Mouse (Mus musculus) forebrain, embryonic 15.5 days (tissue): Measurements from ENCODE around the gene 1700034J05Rik. TPM values are rescaled to one million over a fixed set of nuclear protein-coding genes. Genes with fewer than 3 reads are reported as not detected.

ENCODE experiments used
- ATAC-seq: fragments of 200-750 bp; cut with Nextera tagmentation; replicated peaks from 2 replicates; pipeline ENCODE4 v1.8.0; 2017; ENCODE audit warnings: mild to moderate bottlenecking, moderate TSS enrichment, moderate library complexity
- H3K27ac ChIP-seq: fragments of 300-500 bp; sonication (generic); replicated peaks from 2 replicates; pipeline ENCODE4 v1.5.1; 2015; ENCODE audit warnings: mild to moderate bottlenecking, inconsistent platforms
- H3K27me3 ChIP-seq: fragments of 300-500 bp; sonication (generic); 2 replicates; pipeline ENCODE4 v1.6.1; 2015; ENCODE audit warnings: inconsistent platforms
- H3K36me3 ChIP-seq: fragments of 300-500 bp; sonication (generic); 2 replicates; pipeline ENCODE4 v1.6.1; 2015; ENCODE audit warnings: mild to moderate bottlenecking, inconsistent platforms
- H3K4me1 ChIP-seq: fragments of 300-500 bp; sonication (generic); 2 replicates; pipeline ENCODE4 v1.6.1; 2015; ENCODE audit warnings: inconsistent platforms
- H3K4me2 ChIP-seq: fragments of 300-500 bp; sonication (generic); replicated peaks from 2 replicates; pipeline ENCODE4 v1.6.1; 2015; ENCODE audit warnings: mild to moderate bottlenecking, inconsistent platforms
- H3K4me3 ChIP-seq: fragments of 300-500 bp; sonication (generic); 2 replicates; pipeline ENCODE4 v1.5.1; 2015; ENCODE audit warnings: mild to moderate bottlenecking, inconsistent platforms
- H3K9ac ChIP-seq: fragments of 300-500 bp; sonication (generic); replicated peaks from 2 replicates; pipeline ENCODE4 v1.6.1; 2015; ENCODE audit warnings: mild to moderate bottlenecking, inconsistent platforms
- H3K9me3 ChIP-seq: fragments of 300-500 bp; sonication (generic); 2 replicates; pipeline ENCODE4 v1.6.1; 2016; ENCODE audit warnings: inconsistent platforms
- WGBS: fragments of 180-500 bp; shearing (Covaris S2); methylation state at CpG from one replicate; pipeline ENCODE4 v1.1.7; 2015; ENCODE audit warnings: mixed read lengths; 5-methylcytosine and 5-hydroxymethylcytosine counted together
- polyA plus RNA-seq: library from polyadenylated mRNA; unstranded; fragments of >200 nt; fragmentation: Nextera tagmentation; extraction: Ambion mirVana; gene quantifications from 2 replicates; pipeline ENCODE4 v1.2.1, GENCODE M21; 2015

The 1700034J05Rik gene
- polyA plus RNA-seq, 1 experiment from 2014 or later = not detected

DNA sequence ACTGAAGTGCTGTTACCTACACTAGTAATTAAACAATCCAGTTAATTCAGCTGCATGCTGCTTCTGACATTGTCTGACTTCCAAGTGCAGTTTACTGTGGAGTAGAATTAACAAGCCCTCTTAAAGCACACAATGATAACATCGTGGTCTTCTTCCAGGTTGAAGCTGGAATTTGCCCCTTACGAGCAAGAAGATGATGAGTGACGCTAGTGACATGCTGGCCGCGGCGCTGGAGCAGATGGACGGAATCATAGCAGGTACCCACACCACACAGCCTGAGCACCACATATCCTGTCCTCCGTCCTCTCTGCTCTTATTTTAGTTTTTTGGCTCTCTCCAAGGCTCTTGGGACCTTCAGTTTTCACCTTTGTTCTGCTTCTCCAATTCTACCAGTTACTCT, 22.2 kb upstream of the 1700034J05Rik start:
- 81% methylated on average over 8 of the region's 8 CpGs for WGBS
- no peaks in the 10 kb centered on the region for H3K36me3 ChIP-seq
- no peak overlapping the region for H3K4me3 ChIP-seq
- H3K27ac ChIP-seq = no peak overlapping the region
- no peak overlapping the region for H3K9ac ChIP-seq
- H3K9me3 ChIP-seq = no peaks in the 10 kb centered on the region
- no peak for ATAC-seq
- no peak overlapping the region for H3K4me2 ChIP-seq
- H3K27me3 ChIP-seq = no peaks in the 10 kb centered on the region
- peaks cover 15% of the 10 kb centered on the region for H3K4me1 ChIP-seq

DNA sequence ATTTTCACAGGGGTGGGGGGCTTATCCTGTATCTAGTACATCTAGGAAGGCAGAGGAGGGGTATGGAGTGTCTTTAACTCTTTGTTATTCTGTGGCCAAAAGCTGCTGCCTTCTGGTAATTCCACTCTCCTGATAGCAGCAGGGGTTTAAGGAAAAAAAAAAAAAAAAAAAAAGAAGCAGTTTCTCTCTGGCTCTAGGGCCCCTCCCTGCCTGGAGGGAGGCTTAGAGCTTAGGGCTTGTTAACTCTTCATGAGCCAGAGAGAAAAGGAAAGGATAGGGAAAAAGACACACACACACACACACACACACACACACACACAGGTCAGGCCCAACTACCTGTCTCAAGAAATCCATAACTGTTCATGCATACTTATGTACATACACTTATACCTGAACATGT, 19.6 kb upstream of the 1700034J05Rik start:
- H3K9me3 ChIP-seq = no peaks in the 10 kb centered on the region
- H3K4me1 ChIP-seq = peaks cover 3% of the 10 kb centered on the region; the same call in 1 of the 2 replicates
- H3K9ac ChIP-seq = no peak overlapping the region
- no peaks in the 10 kb centered on the region for H3K36me3 ChIP-seq
- no peak for ATAC-seq
- H3K27me3 ChIP-seq = no peaks in the 10 kb centered on the region
- H3K27ac ChIP-seq = no peak overlapping the region
- no peak overlapping the region for H3K4me3 ChIP-seq
- H3K4me2 ChIP-seq = no peak overlapping the region

DNA sequence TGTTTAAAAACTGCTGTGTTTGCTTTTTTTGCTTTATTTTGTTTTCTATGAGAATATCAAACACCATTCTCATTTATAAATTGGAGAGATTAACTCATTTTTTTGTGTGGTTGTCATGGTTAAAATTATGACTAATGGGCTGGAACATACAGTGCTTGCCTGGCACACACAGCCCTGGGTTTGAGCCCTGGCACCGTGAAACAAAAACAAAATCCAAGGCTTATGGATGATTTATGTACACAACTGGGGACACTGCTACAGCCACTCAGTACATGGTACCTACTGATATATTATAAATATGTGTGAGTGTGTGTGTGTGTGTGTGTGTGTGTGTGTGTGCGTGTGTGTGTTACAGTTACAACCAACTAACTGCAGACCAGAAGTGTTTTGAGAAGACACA, 19.2 kb upstream of the 1700034J05Rik start:
- no peak overlapping the region for H3K4me3 ChIP-seq
- no peak overlapping the region for H3K27ac ChIP-seq
- H3K9ac ChIP-seq = no peak overlapping the region
- peaks cover 3% of the 10 kb centered on the region; the same call in 1 of the 2 replicates for H3K4me1 ChIP-seq
- WGBS = 68% methylated on average over 2 of the region's 2 CpGs
- no peaks in the 10 kb centered on the region for H3K27me3 ChIP-seq
- no peak overlapping the region for H3K4me2 ChIP-seq
- no peak; the same call in 1 of the 2 replicates for ATAC-seq
- H3K36me3 ChIP-seq = no peaks in the 10 kb centered on the region
- no peaks in the 10 kb centered on the region for H3K9me3 ChIP-seq

DNA sequence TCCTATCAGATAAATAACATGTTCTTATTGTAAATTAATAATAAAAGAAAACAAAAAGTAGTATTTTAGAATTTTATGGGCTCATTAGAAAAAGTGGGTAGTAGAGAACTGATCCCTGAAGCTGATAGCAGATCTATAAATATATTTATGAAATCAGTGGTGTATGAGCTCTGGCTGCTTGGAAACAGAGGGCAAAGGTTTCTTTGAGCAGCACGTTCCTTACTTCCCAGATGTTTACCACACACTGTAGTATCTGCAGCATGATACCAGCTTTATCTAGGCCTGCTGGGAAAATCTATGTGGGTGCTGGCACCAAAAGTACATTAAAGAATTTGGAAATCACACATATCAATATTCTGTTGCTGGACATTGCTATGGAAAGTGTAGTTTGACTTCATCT, 18.5 kb upstream of the 1700034J05Rik start:
- ATAC-seq = no peak
- Histone ChIP-seq H3K4me2 (no peak overlapping the region), H3K4me3 (no peak overlapping the region), H3K36me3 (no peaks in the 10 kb centered on the region), H3K27ac (no peak overlapping the region), H3K4me1 (peaks cover 3% of the 10 kb centered on the region; the same call in 1 of the 2 replicates), H3K9ac (no peak overlapping the region), H3K9me3 (no peaks in the 10 kb centered on the region), H3K27me3 (no peaks in the 10 kb centered on the region)
- 77% methylated on average over 1 of the region's 1 CpGs for WGBS

DNA sequence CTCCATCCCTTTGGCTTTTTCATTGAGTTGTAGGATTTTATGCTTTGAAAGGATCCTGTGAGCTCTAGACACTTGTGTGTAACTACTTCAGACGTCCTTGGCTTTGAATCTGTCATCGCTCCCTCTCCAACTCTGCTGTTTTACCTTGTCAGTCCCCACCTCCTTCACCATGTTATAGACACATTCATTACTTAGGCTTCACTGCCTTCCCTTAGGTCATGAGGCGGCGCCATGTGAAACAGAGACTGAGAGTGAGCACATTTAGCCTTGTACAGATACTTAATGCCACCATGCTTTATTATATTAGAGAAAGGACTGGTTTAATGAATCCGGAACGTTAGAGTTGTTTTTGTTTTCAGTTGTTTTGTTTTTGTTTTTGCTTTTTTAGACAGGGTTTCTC, 17.8 kb upstream of the 1700034J05Rik start:
- H3K27me3 ChIP-seq = no peaks in the 10 kb centered on the region
- ATAC-seq = no peak
- H3K9ac ChIP-seq = no peak overlapping the region
- no peaks in the 10 kb centered on the region for H3K9me3 ChIP-seq
- 17% methylated on average over 6 of the region's 6 CpGs for WGBS
- H3K4me1 ChIP-seq = peaks cover 3% of the 10 kb centered on the region; the same call in 1 of the 2 replicates
- H3K4me2 ChIP-seq = no peak overlapping the region
- H3K4me3 ChIP-seq = no peak overlapping the region
- no peaks in the 10 kb centered on the region for H3K36me3 ChIP-seq
- no peak overlapping the region for H3K27ac ChIP-seq

DNA sequence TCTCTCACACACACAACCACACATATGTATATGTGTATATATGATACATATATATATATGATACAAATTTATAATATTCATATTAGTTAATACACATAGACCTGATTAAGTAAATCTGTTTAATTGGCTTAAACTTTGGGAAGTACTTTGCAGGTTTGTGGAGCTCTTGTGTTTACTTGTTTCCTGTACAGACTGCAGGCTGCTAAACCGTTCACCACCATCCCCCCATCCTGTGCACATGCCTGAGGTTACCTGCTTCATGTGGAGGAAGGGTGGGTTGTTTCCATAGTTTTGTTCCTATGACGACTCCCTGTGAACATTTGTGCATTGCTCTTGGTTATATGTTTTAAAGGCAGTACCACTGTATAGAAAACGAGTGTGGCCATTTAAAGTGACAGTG, 17.1 kb upstream of the 1700034J05Rik start:
- WGBS = 41% methylated on average over 3 of the region's 3 CpGs
- ATAC-seq = no peak

DNA sequence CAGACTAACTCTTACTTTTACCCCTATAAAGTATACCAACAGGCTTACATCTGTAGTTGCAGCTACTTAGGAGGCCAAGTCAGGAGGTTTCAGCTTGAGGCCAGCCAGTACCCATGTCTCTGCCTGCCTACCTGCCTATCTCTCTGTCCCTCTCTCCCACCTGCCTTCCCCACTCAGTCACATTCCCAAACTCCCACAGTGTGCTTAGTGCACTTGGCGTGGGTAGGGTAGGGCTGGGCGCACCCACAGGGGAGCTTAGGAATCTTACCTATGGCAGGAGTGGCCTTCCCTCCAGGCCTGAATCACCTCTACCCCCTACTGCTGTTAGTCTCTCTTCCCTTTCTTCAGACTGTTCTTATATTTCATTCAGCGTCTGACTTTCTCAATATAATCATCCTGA, 16.6 kb upstream of the 1700034J05Rik start:
- no peak for ATAC-seq
- 66% methylated on average over 3 of the region's 3 CpGs for WGBS
- Histone ChIP-seq H3K9ac (no peak overlapping the region), H3K4me1 (peaks cover 3% of the 10 kb centered on the region; the same call in 1 of the 2 replicates), H3K9me3 (no peaks in the 10 kb centered on the region), H3K36me3 (no peaks in the 10 kb centered on the region), H3K4me2 (no peak overlapping the region), H3K27me3 (no peaks in the 10 kb centered on the region), H3K4me3 (no peak overlapping the region), H3K27ac (no peak overlapping the region)

More for the DNA sequence above, 17.1 kb upstream of the 1700034J05Rik start:
- Histone ChIP-seq H3K4me2 (no peak overlapping the region), H3K36me3 (no peaks in the 10 kb centered on the region), H3K9ac (no peak overlapping the region), H3K27me3 (no peaks in the 10 kb centered on the region), H3K27ac (no peak overlapping the region), H3K9me3 (no peaks in the 10 kb centered on the region), H3K4me3 (no peak overlapping the region), H3K4me1 (peaks cover 3% of the 10 kb centered on the region; the same call in 1 of the 2 replicates)

- Histone ChIP-seq H3K4me1 (peaks cover 3% of the 10 kb centered on the region; the same call in 1 of the 2 replicates), H3K27ac (no peak overlapping the region), H3K4me2 (no peak overlapping the region), H3K9ac (no peak overlapping the region), H3K36me3 (no peaks in the 10 kb centered on the region), H3K9me3 (no peaks in the 10 kb centered on the region), H3K4me3 (no peak overlapping the region), H3K27me3 (no peaks in the 10 kb centered on the region)
- WGBS = 73% methylated on average over 6 of the region's 6 CpGs
- ATAC-seq = no peak
These were observed 13.6 kb upstream of the 1700034J05Rik start for GRCm38 (mm10) chr6:146967836-146968235.

DNA sequence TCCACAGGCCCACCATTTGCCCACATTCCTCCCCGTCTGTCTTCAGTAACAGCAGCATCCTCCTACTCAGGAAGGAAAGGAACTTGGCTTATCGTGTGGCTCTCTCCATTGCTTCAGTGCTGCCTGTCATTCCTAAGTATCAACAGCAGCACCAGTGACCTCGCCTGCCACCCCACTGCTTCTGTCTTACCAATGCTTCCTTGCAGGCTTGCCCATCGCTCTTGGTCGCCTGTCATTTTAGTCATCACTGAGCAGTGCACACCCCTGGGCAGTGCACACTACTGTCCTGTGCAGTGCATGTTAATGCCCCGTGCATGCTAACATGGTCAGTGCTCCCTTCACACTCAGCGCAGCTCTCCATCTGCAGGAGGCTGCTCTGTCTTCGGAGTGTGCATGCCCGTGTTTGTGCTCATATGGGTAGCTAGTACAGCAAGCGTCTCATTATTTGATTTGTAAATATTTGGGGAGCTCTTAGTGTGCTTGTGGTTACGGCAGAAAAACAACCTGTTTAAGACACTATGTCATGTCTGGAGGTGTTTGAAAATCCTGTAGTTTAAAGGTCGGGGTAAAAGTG, 12.3 kb upstream of the 1700034J05Rik start:
- ATAC-seq = no peak
- Histone ChIP-seq H3K4me1 (no peaks in the 10 kb centered on the region), H3K9ac (no peak overlapping the region), H3K4me2 (no peak overlapping the region), H3K4me3 (no peak overlapping the region), H3K27ac (no peak overlapping the region), H3K27me3 (no peaks in the 10 kb centered on the region), H3K9me3 (no peaks in the 10 kb centered on the region), H3K36me3 (no peaks in the 10 kb centered on the region)
- WGBS = 87% methylated on average over 12 of the region's 12 CpGs

DNA sequence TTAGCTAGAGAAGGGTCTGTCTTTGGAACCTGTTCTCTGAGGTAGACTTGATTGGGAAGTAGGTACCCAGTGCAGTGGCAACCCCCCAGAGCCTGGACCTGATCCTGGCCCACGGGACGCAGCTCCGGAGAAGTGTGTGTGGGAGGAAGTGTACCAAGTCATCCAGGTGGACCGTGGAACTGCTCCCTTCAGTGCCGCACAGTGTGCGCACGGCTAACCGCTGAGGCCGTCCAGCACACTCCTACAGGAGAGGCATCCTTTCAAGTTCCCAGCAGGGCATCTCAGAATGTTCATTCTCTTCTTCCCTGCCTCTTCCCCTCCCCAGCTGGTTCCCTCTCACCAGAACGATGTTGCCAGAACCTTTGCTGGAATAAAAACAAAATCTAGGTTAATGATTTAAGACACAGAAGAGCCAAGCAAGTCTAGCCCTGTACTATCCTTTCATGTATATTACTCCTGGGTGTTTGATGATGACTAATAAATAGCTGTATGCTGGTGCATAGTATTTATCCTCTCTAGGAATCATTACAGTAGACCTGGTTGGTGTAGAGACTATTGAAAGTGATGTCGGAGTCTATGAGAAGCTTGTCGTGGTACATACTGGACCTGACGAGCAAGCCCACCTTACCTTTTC, 11.0 kb upstream of the 1700034J05Rik start:
- no peak for ATAC-seq
- H3K9me3 ChIP-seq = no peaks in the 10 kb centered on the region
- H3K36me3 ChIP-seq = no peaks in the 10 kb centered on the region
- H3K27me3 ChIP-seq = no peaks in the 10 kb centered on the region
- WGBS = 81% methylated on average over 13 of the region's 13 CpGs
- H3K4me3 ChIP-seq = no peak overlapping the region
- H3K4me1 ChIP-seq = no peaks in the 10 kb centered on the region
- H3K27ac ChIP-seq = no peak overlapping the region
- no peak overlapping the region for H3K9ac ChIP-seq
- H3K4me2 ChIP-seq = no peak overlapping the region

GRCm38 (mm10) chr6:146963396-146964150, 9.4 kb upstream of the 1700034J05Rik start:
- Histone ChIP-seq H3K4me1 (no peaks in the 10 kb centered on the region), H3K27me3 (no peaks in the 10 kb centered on the region), H3K27ac (no peak overlapping the region), H3K4me2 (no peak overlapping the region), H3K9ac (no peak overlapping the region), H3K9me3 (no peaks in the 10 kb centered on the region), H3K36me3 (no peaks in the 10 kb centered on the region), H3K4me3 (no peak overlapping the region)
- no peak for ATAC-seq
- WGBS = 91% methylated on average over 6 of the region's 6 CpGs

- Histone ChIP-seq H3K27me3 (no peaks in the 10 kb centered on the region), H3K27ac (no peak overlapping the region), H3K4me3 (no peak overlapping the region), H3K4me1 (no peaks in the 10 kb centered on the region), H3K36me3 (no peaks in the 10 kb centered on the region), H3K9ac (no peak overlapping the region), H3K4me2 (no peak overlapping the region), H3K9me3 (no peaks in the 10 kb centered on the region)
- WGBS = 83% methylated on average over 6 of the region's 6 CpGs
- no peak for ATAC-seq
These were observed 7.7 kb upstream of the 1700034J05Rik start for GRCm38 (mm10) chr6:146961832-146962481.
